Mouse (Mus musculus): ENCODE measurements around the gene Mgme1.

DNA sequence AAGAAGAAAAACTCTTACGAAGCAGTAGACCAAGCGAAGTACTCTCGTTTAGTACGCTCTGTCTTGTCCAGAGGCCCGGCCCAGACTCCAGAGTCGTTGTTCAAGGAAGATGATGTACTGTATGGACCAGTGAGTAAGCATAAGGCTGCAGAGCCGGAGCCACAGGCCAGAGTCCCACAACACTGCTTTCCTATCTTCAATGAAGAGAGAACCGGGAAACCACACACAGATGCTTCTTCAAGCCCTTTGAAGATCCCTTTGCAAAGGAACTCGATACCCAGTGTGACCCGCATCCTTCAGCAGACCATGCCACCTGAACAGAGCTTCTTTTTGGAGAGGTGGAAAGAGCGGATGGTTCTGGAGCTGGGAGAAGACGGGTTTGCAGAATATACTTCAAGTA lies 1.6 kb downstream of the Mgme1 start:
- TF ChIP-seq POLR2A (IDR thresholded peaks at IDR 0.05; ENCODE audit: borderline replicate concordance, insufficient read depth, low read length), result no peak
- TF ChIP-seq CTCF (IDR thresholded peaks at IDR 0.05; ENCODE audit: borderline replicate concordance, insufficient read depth, low read depth, low read length), result no peak

Data from cerebellum, adult 2 months (tissue).